In the genomic region with DNA sequence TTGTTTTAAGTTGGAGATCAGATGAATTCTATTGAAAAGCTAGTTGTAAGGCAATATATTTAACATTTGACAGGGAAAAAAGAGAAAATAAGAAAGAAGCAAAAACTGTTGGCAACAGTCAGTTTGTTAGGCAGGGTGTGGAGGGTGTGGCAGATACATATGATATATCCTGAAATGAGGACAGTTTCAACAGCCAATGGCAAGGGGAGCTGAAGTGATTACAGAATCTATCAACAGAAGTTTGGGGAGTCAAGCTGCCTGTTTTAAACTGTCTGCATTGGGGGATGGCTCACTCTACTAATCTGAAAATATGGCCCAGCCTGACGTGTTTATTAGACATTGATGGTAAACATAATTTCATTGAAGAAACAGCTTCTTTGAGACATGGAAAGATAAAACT, we compare ENCODE assay signal across 30 mouse cellular contexts.
"Had no signal": no experiment of that assay in that cellular context is flagged by ENCODE, and none has a peak within 500 bp of the region (broad histone marks: within the 10 kb centered on the region; RNA-seq: fewer than 3 reads in every experiment).

No protein-coding gene starts in this region.

- H3K9ac ChIP-seq: limb, embryonic 12.5 days; limb, embryonic 13.5 days; limb, embryonic 15.5 days; liver, embryonic 12.5 days; liver, embryonic 13.5 days; liver, embryonic 14.5 days; liver, embryonic 15.5 days; liver, postnatal 0 days; lung, embryonic 14.5 days; lung, embryonic 15.5 days; midbrain, embryonic 12.5 days; midbrain, embryonic 13.5 days; midbrain, embryonic 15.5 days; neural tube, embryonic 12.5 days had no signal

- ATAC-seq: liver, embryonic 12.5 days; liver, postnatal 0 days; lung, postnatal 0 days; midbrain, embryonic 13.5 days; midbrain, embryonic 15.5 days; midbrain, embryonic 16.5 days had no signal

- H3K9me3 ChIP-seq: limb, embryonic 10.5 days; limb, embryonic 12.5 days; limb, embryonic 13.5 days; limb, embryonic 15.5 days; liver, embryonic 12.5 days; liver, embryonic 13.5 days; liver, embryonic 15.5 days; lung, embryonic 15.5 days; midbrain, embryonic 10.5 days; midbrain, embryonic 12.5 days; midbrain, embryonic 13.5 days; midbrain, embryonic 15.5 days; neural tube, embryonic 12.5 days had no signal

- H3K4me2 ChIP-seq: limb, embryonic 12.5 days; limb, embryonic 13.5 days; limb, embryonic 15.5 days; liver, embryonic 11.5 days; liver, embryonic 12.5 days; liver, embryonic 13.5 days; liver, embryonic 15.5 days; lung, embryonic 14.5 days; lung, embryonic 15.5 days; midbrain, embryonic 12.5 days; midbrain, embryonic 13.5 days; midbrain, embryonic 15.5 days; neural tube, embryonic 12.5 days had no signal

- H3K4me1 ChIP-seq: limb, embryonic 10.5 days; limb, embryonic 12.5 days; limb, embryonic 13.5 days; limb, embryonic 15.5 days; liver, embryonic 12.5 days; liver, embryonic 13.5 days; liver, embryonic 15.5 days; lung, embryonic 15.5 days; megakaryocyte, embryonic 14.5 days; midbrain, embryonic 10.5 days; midbrain, embryonic 12.5 days; midbrain, embryonic 13.5 days; midbrain, embryonic 15.5 days; neural tube, embryonic 12.5 days had no signal

- H3K4me3 ChIP-seq: limb, embryonic 10.5 days; limb, embryonic 12.5 days; limb, embryonic 13.5 days; limb, embryonic 15.5 days; liver, embryonic 12.5 days; liver, embryonic 13.5 days; liver, embryonic 15.5 days; lung, embryonic 15.5 days; megakaryocyte, embryonic 14.5 days; midbrain, embryonic 10.5 days; midbrain, embryonic 12.5 days; midbrain, embryonic 13.5 days; midbrain, embryonic 15.5 days; myocyte; neural tube, embryonic 12.5 days had no signal

- H3K27ac ChIP-seq: limb, embryonic 10.5 days; limb, embryonic 12.5 days; limb, embryonic 13.5 days; limb, embryonic 15.5 days; liver, embryonic 12.5 days; liver, embryonic 13.5 days; liver, embryonic 14.5 days; liver, embryonic 15.5 days; lung, embryonic 15.5 days; macrophage; midbrain, embryonic 10.5 days; midbrain, embryonic 12.5 days; midbrain, embryonic 13.5 days; midbrain, embryonic 15.5 days; neural tube, embryonic 12.5 days had no signal

- H3K36me3 ChIP-seq: limb, embryonic 10.5 days; limb, embryonic 12.5 days; limb, embryonic 13.5 days; limb, embryonic 15.5 days; liver, embryonic 12.5 days; liver, embryonic 13.5 days; liver, embryonic 15.5 days; lung, embryonic 15.5 days; midbrain, embryonic 10.5 days; midbrain, embryonic 12.5 days; midbrain, embryonic 13.5 days; midbrain, embryonic 15.5 days; neural tube, embryonic 12.5 days had no signal

- H3K27me3 ChIP-seq: limb, embryonic 12.5 days; limb, embryonic 13.5 days; limb, embryonic 15.5 days; liver, embryonic 12.5 days; liver, embryonic 13.5 days; liver, embryonic 15.5 days; lung, embryonic 15.5 days; megakaryocyte, embryonic 14.5 days; midbrain, embryonic 12.5 days; midbrain, embryonic 13.5 days; midbrain, embryonic 15.5 days; neural tube, embryonic 12.5 days had no signal

- DNase-seq: left cerebral cortex, postnatal 4 days; liver; liver, embryonic 13.5 days; liver, postnatal 0 days; lung, adult 18-20 months; lung, adult 2 months; lung, embryonic 14.5 days; lung, postnatal 10 days; lung, postnatal 14 days; lung, postnatal 36 days; lung, postnatal 4 days had no signal
